Mouse (Mus musculus) MEL (cell line): ENCODE measurements around the gene Pakap.

Source experiments
- E2F4 ChIP-seq: IDR thresholded peaks from 2 replicates; pipeline ENCODE4 v1.6.1; 2011; ENCODE audit warnings: low read depth, low read length, improper control_type of control experiment, borderline replicate concordance
- MEF2A ChIP-seq: IDR thresholded peaks from 2 replicates; pipeline ENCODE4 v1.6.1; 2014; ENCODE audit warnings: low read depth, mild to moderate bottlenecking, inconsistent platforms, low read length, improper control_type of control experiment; ENCODE audit not compliant: poor library complexity, insufficient replicate concordance, severe bottlenecking; ENCODE audit errors: extremely low read depth

DNA sequence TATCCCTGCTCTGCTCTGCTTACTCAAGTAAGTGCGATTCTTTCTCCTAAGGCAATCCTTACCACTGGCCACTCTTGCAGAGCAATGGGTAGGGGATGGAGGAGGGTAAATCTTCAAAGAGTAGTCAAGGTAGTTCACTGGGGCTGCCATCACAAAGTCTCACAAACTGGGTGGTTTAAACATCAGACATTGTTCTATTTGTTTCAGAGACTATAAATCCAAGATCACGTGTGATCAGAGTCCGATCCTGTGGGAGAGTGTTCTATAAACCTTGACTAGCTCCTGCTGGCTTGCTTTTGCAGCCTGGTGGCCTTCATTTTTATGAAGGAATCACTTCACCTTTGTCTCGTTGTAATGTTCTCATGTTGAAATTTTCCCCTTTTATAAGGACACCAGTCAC lies 348.7 kb downstream of the Pakap start:
- TF ChIP-seq E2F4 (no peak), MEF2A (no peak)
